Mouse (Mus musculus) bone marrow, adult 2 months (tissue): ENCODE data around the gene Zyx.

Source experiments
- CTCF ChIP-seq: fragments of 200-500 bp; IDR thresholded peaks from 2 replicates; pipeline ENCODE4 v1.5.1; 2011; ENCODE audit warnings: low read length, control low read depth; ENCODE audit not compliant: control insufficient read depth, insufficient read depth
- POLR2A ChIP-seq: fragments of 200-500 bp; IDR thresholded peaks from 2 replicates; pipeline ENCODE4 v1.6.1; 2011; ENCODE audit warnings: low read depth, mild to moderate bottlenecking, control low read depth, low read length, borderline replicate concordance; ENCODE audit not compliant: control insufficient read depth

DNA sequence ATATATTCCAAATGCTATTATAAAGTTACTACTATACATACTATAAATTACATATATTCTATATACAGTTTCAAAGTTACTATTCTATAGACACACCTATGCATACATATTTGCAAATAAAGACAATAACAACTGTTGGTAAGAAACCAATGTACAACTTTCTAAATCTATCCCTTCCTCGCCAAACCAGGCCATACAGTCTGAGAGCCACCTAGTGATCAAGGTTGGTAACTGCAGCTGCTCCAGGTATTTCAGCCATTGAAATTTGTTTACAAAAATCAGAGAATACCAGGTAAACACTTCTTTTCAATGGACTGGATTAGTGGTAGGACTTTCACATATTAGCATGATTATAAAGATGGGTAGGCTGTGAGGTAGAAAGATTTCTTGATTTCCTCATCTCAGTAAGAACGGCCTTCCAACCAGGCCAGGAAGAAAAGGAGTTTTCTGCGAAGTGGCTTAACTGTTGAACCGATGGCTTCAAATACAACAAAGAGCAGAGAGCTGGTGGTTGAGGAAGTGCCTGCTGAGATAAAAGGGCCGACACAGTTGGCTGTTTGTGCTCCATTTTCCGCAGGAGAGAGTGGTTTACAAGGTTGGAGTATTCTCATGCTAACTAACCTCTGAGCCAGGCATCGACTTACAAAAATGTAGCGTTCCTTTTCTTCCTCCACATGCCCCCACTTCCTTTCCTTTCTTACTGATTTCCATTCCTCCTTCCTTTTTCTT, 31.1 kb downstream of the Zyx start:
- TF ChIP-seq CTCF (peak; percentile 44), POLR2A (no peak)
